Mouse (Mus musculus) embryonic facial prominence, embryonic 13.5 days (tissue): ENCODE results near the gene Tbcc. TPM values are rescaled to one million over a fixed set of nuclear protein-coding genes. Genes with fewer than 3 reads are reported as not detected.

ENCODE experiments used
- ATAC-seq: fragments of 200-750 bp; cut with Nextera tagmentation; 2 replicates; pipeline ENCODE4 v1.8.0; 2017; ENCODE audit warnings: low read depth; ENCODE audit not compliant: insufficient number of reproducible peaks, insufficient read depth, low FRiP score, low TSS enrichment
- H3K27ac ChIP-seq: fragments of 300-500 bp; sonication (generic); 2 replicates; pipeline ENCODE4 v1.5.1; 2015; ENCODE audit warnings: moderate library complexity, mild to moderate bottlenecking, inconsistent platforms
- H3K27me3 ChIP-seq: fragments of 300-500 bp; sonication (generic); 2 replicates; pipeline ENCODE4 v1.6.1; 2015; ENCODE audit warnings: mild to moderate bottlenecking, inconsistent platforms
- H3K36me3 ChIP-seq: fragments of 300-500 bp; sonication (generic); 2 replicates; pipeline ENCODE4 v1.6.1; 2015; ENCODE audit warnings: mild to moderate bottlenecking, inconsistent platforms
- H3K4me1 ChIP-seq: fragments of 300-500 bp; sonication (generic); 2 replicates; pipeline ENCODE4 v1.6.1; 2015; ENCODE audit warnings: inconsistent platforms
- H3K4me2 ChIP-seq: fragments of 300-500 bp; sonication (generic); 2 replicates; pipeline ENCODE4 v1.6.1; 2015; ENCODE audit warnings: moderate library complexity, mild to moderate bottlenecking, inconsistent platforms
- H3K4me3 ChIP-seq: fragments of 300-500 bp; sonication (generic); 2 replicates; pipeline ENCODE4 v1.5.1; 2015; ENCODE audit warnings: mild to moderate bottlenecking, inconsistent platforms
- H3K9ac ChIP-seq: fragments of 300-500 bp; sonication (generic); 2 replicates; pipeline ENCODE4 v1.6.1; 2015; ENCODE audit warnings: mild to moderate bottlenecking, inconsistent platforms
- H3K9me3 ChIP-seq: fragments of 300-500 bp; sonication (generic); 2 replicates; pipeline ENCODE4 v1.6.1; 2016; ENCODE audit warnings: inconsistent platforms
- WGBS: fragments of 180-500 bp; shearing (Covaris S2); methylation state at CpG from one replicate; pipeline ENCODE4 v1.1.7; 2015; ENCODE audit warnings: mixed read lengths; 5-methylcytosine and 5-hydroxymethylcytosine counted together
- polyA plus RNA-seq: library from polyadenylated mRNA; unstranded; fragments of >200 nt; fragmentation: Nextera tagmentation; extraction: Ambion mirVana; gene quantifications from 2 replicates; pipeline ENCODE4 v1.2.1, GENCODE M21; 2015

Gene Tbcc
- polyA plus RNA-seq, 1 experiment from 2014 or later = 63.3 TPM

DNA sequence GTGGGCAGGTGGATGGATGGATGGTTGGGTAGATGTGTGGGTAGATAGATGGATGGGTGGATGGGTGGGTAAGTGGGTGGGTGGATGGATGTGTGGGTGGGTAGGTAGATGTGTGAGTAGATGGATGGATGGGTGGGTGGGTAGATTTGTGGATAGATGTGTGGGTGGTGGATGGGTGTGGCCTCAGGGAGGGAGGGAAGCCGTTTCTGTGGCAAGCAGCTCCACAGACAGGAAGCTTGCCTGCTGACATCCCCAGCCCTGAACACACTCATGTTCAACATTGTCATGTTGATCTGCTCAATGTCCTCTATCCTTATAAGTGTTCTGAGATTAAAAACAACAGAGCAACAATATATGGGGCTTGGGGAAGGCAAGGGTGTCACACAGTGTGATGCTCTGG is 19.6 kb upstream of the Tbcc start:
- H3K27me3 ChIP-seq = no peaks in the 10 kb centered on the region
- no peak overlapping the region for H3K4me3 ChIP-seq
- H3K27ac ChIP-seq = no peak overlapping the region
- no peak overlapping the region for H3K9ac ChIP-seq
- H3K4me1 ChIP-seq = peaks cover 9% of the 10 kb centered on the region
- no peak for ATAC-seq
- H3K36me3 ChIP-seq = no peaks in the 10 kb centered on the region
- H3K4me2 ChIP-seq = no peak overlapping the region
- H3K9me3 ChIP-seq = no peaks in the 10 kb centered on the region
- WGBS = 50% methylated on average over 1 of the region's 1 CpGs

GRCm38 (mm10) chr17:46872806-46873205 is 17.7 kb upstream of the Tbcc start:
- H3K4me1 ChIP-seq = peaks cover 16% of the 10 kb centered on the region
- ATAC-seq = no peak
- no peaks in the 10 kb centered on the region for H3K9me3 ChIP-seq
- H3K27me3 ChIP-seq = no peaks in the 10 kb centered on the region
- H3K27ac ChIP-seq = no peak overlapping the region
- no peak overlapping the region for H3K4me3 ChIP-seq
- no peak overlapping the region for H3K9ac ChIP-seq
- no peaks in the 10 kb centered on the region for H3K36me3 ChIP-seq
- 71% methylated on average over 7 of the region's 7 CpGs for WGBS
- H3K4me2 ChIP-seq = no peak overlapping the region

GRCm38 (mm10) chr17:46874133-46874532 is 16.4 kb upstream of the Tbcc start:
- Histone ChIP-seq H3K9ac (no peak overlapping the region), H3K27ac (no peak overlapping the region), H3K4me2 (no peak overlapping the region), H3K36me3 (no peaks in the 10 kb centered on the region), H3K27me3 (no peaks in the 10 kb centered on the region), H3K4me1 (peaks cover 16% of the 10 kb centered on the region), H3K9me3 (no peaks in the 10 kb centered on the region), H3K4me3 (no peak overlapping the region)
- ATAC-seq = no peak
- WGBS = 38% methylated on average over 10 of the region's 10 CpGs

GRCm38 (mm10) chr17:46875626-46876025 is 14.9 kb upstream of the Tbcc start:
- 73% methylated on average over 3 of the region's 3 CpGs for WGBS
- no peak for ATAC-seq
- H3K27me3 ChIP-seq = no peaks in the 10 kb centered on the region
- no peak overlapping the region for H3K4me3 ChIP-seq
- no peak overlapping the region for H3K9ac ChIP-seq
- H3K36me3 ChIP-seq = no peaks in the 10 kb centered on the region
- no peaks in the 10 kb centered on the region for H3K9me3 ChIP-seq
- H3K27ac ChIP-seq = no peak overlapping the region
- peaks cover 24% of the 10 kb centered on the region for H3K4me1 ChIP-seq
- H3K4me2 ChIP-seq = no peak overlapping the region

GRCm38 (mm10) chr17:46876371-46876950 is 14.0 kb upstream of the Tbcc start:
- ATAC-seq = no peak
- H3K27ac ChIP-seq = no peak overlapping the region; the same call in 1 of the 2 replicates
- WGBS = 52% methylated on average over 8 of the region's 8 CpGs

GRCm38 (mm10) chr17:46877061-46877460 is 13.4 kb upstream of the Tbcc start:
- H3K4me3 ChIP-seq = no peak overlapping the region
- whole genome bisulfite sequencing = 94% methylated on average over 5 of the region's 5 CpGs
- H3K36me3 ChIP-seq = no peaks in the 10 kb centered on the region
- no peaks in the 10 kb centered on the region for H3K27me3 ChIP-seq
- H3K9me3 ChIP-seq = no peaks in the 10 kb centered on the region
- H3K4me1 ChIP-seq = peaks cover 24% of the 10 kb centered on the region
- no peak for ATAC-seq
- no peak overlapping the region for H3K4me2 ChIP-seq
- no peak overlapping the region for H3K9ac ChIP-seq
- H3K27ac ChIP-seq = no peak overlapping the region

More at GRCm38 (mm10) chr17:46876371-46876950, 14.0 kb upstream of the Tbcc start:
- H3K4me2 ChIP-seq = no peak overlapping the region
- H3K36me3 ChIP-seq = no peaks in the 10 kb centered on the region
- H3K4me3 ChIP-seq = no peak overlapping the region
- no peak overlapping the region for H3K9ac ChIP-seq
- H3K27me3 ChIP-seq = no peaks in the 10 kb centered on the region
- H3K9me3 ChIP-seq = no peaks in the 10 kb centered on the region
- peaks cover 24% of the 10 kb centered on the region for H3K4me1 ChIP-seq

DNA sequence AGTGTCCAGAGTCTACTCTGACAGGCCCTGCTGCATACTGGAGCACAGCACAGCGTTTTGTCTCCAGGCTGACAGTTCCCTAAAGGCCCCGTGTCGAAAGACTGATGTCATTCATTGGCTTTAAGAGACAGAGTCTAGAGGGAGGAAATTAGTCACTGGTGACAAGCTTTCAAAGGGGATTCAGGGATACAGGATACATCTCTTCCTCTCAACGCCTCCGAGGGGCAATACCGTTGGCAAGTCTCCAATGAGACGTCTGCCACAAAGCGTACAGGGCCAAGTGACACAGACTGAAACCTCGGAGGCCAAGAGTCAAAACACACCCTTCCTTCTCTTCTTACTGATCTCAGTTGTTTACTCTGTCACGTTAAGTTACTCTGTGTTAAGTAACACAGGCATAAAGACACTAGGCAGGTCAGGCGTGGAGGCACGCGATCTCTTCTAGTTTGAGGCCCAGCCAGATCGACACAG is 10.6 kb upstream of the Tbcc start:
- 34% methylated on average over 14 of the region's 14 CpGs for WGBS
- no peak overlapping the region for H3K27ac ChIP-seq
- no peak for ATAC-seq

GRCm38 (mm10) chr17:46880322-46880721 is 10.2 kb upstream of the Tbcc start:
- no peak overlapping the region for H3K4me3 ChIP-seq
- H3K4me2 ChIP-seq = no peak overlapping the region
- ATAC-seq = no peak
- WGBS = 64% methylated on average over 2 of the region's 2 CpGs
- H3K9ac ChIP-seq = no peak overlapping the region
- peaks cover 17% of the 10 kb centered on the region for H3K4me1 ChIP-seq
- no peak overlapping the region for H3K27ac ChIP-seq
- H3K9me3 ChIP-seq = no peaks in the 10 kb centered on the region
- no peaks in the 10 kb centered on the region for H3K36me3 ChIP-seq
- no peaks in the 10 kb centered on the region for H3K27me3 ChIP-seq

More for the DNA sequence above, 10.6 kb upstream of the Tbcc start:
- Histone ChIP-seq H3K4me3 (no peak overlapping the region), H3K4me1 (peaks cover 17% of the 10 kb centered on the region), H3K4me2 (no peak overlapping the region), H3K36me3 (no peaks in the 10 kb centered on the region), H3K9me3 (no peaks in the 10 kb centered on the region), H3K9ac (no peak overlapping the region), H3K27me3 (no peaks in the 10 kb centered on the region)

- no peak overlapping the region for H3K4me3 ChIP-seq
- H3K4me2 ChIP-seq = no peak overlapping the region
- H3K36me3 ChIP-seq = no peaks in the 10 kb centered on the region
- 82% methylated on average over 6 of the region's 6 CpGs for WGBS
- no peak overlapping the region for H3K9ac ChIP-seq
- H3K4me1 ChIP-seq = peaks cover 20% of the 10 kb centered on the region
- no peak overlapping the region for H3K27ac ChIP-seq
- H3K27me3 ChIP-seq = no peaks in the 10 kb centered on the region
- ATAC-seq = no peak
- no peaks in the 10 kb centered on the region for H3K9me3 ChIP-seq
Measured at GRCm38 (mm10) chr17:46881728-46882127, 8.8 kb upstream of the Tbcc start.

GRCm38 (mm10) chr17:46883107-46883506 is 7.4 kb upstream of the Tbcc start:
- 89% methylated on average over 9 of the region's 9 CpGs for WGBS
- Histone ChIP-seq H3K9me3 (no peaks in the 10 kb centered on the region), H3K4me2 (no peak overlapping the region), H3K27me3 (no peaks in the 10 kb centered on the region), H3K36me3 (no peaks in the 10 kb centered on the region), H3K4me1 (peaks cover 18% of the 10 kb centered on the region), H3K27ac (no peak overlapping the region), H3K4me3 (no peak overlapping the region), H3K9ac (no peak overlapping the region)
- ATAC-seq = no peak

DNA sequence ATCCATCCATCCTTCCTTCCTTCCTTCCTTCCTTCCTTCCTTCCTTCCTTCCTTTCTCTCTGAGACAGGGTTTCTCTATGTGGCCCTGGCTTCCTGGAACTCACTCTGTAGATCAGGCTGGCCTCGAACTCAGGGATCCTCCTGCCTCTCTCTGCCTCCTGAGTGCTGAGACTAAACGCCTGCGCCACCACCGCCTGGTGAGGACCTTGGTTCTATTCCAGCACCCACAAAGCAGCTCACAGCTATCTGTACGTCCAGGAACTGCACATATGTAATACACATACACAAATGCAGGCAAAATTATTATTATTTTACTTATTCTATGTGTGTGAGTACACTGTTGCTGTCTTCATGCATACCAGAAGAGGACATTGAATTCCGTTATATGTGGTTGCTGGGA is 5.7 kb upstream of the Tbcc start:
- H3K27ac ChIP-seq = no peak overlapping the region
- no peak for ATAC-seq
- H3K4me1 ChIP-seq = peaks cover 20% of the 10 kb centered on the region
- H3K4me3 ChIP-seq = no peak overlapping the region
- no peaks in the 10 kb centered on the region for H3K9me3 ChIP-seq
- H3K4me2 ChIP-seq = no peak overlapping the region
- no peak overlapping the region for H3K9ac ChIP-seq
- H3K36me3 ChIP-seq = no peaks in the 10 kb centered on the region
- no peaks in the 10 kb centered on the region for H3K27me3 ChIP-seq
- 92% methylated on average over 6 of the region's 6 CpGs for WGBS

DNA sequence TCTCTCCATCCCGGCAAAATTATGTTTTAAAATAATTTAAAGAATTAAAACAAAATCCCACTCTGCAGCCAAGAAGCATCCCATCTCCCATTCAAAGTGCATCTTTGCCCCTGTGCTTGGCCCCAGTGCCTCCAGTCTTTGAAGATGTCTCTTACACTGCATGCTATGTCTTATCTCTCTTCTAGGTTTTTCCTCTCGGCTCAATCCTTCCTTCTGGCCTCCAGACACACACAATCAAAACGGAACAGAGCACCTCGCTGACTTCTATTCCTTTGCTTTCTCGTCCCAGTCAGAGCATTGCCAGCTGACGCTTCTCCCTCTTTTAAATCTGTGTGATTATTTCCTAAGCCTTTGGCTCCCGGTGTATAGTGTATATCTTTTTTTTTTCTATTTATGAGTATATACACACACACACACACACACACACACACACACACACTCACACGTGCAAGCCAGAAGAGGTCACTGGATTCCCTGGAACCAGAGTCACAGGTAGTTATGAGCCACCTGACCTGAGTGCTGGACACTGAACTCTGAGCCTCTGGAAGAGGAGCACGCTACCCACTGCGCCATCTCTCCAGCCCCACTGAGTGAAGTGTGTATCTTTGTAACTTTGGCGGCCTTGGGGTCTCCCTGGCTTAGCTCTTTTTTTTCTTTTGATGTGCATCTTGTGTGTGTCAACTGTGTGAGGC is 5.1 kb upstream of the Tbcc start:
- H3K9ac ChIP-seq = 0 out of 2 replicates have a peak overlapping the region, but pooled peaks have one; percentile 55
- no peaks in the 10 kb centered on the region for H3K27me3 ChIP-seq
- H3K36me3 ChIP-seq = no peaks in the 10 kb centered on the region
- no peak for ATAC-seq
- WGBS = 80% methylated on average over 11 of the region's 11 CpGs
- no peak overlapping the region for H3K4me2 ChIP-seq
- H3K4me3 ChIP-seq = no peak overlapping the region
- H3K27ac ChIP-seq = no peak overlapping the region; the same call in 1 of the 2 replicates
- no peaks in the 10 kb centered on the region for H3K9me3 ChIP-seq
- H3K4me1 ChIP-seq = peaks cover 15% of the 10 kb centered on the region
